Mouse (Mus musculus): ENCODE measurements at regions not wholly inside any gene's neighbourhood (a gene's known extent, or its start where the extent isn't known, plus 50 kb on each side); places are given as distances from the start of the nearest gene placed in this dataset.

GRCm38 (mm10) chr1:183702888-183703287 is 284.9 kb downstream of the Hhipl2 start:
- DNase-seq (ENCODE audit: low spot score in 2 of 2): no peak

GRCm38 (mm10) chr1:183712895-183713294 is 294.9 kb downstream of the Hhipl2 start:
- DNase-seq (ENCODE audit: low spot score in 2 of 2): no peak

GRCm38 (mm10) chr1:183717060-183717459 is 296.0 kb upstream of the Dusp10 start:
- no peak for DNase-seq (ENCODE audit: low spot score in 2 of 2)

- DNase-seq (ENCODE audit: low spot score in 2 of 2): peak; percentile 10 to 16
Observed at GRCm38 (mm10) chr1:183749126-183749525, 264.0 kb upstream of the Dusp10 start.

GRCm38 (mm10) chr1:183754500-183754899 is 258.6 kb upstream of the Dusp10 start:
- DNase-seq (ENCODE audit: low spot score in 2 of 2): no peak

GRCm38 (mm10) chr1:183756716-183757115 is 256.4 kb upstream of the Dusp10 start:
- DNase-seq (ENCODE audit: low spot score in 2 of 2): no peak

- DNase-seq (ENCODE audit: low spot score in 2 of 2): no peak
Observed at GRCm38 (mm10) chr1:183763864-183764726, 249.0 kb upstream of the Dusp10 start.

- DNase-seq (ENCODE audit: low spot score in 2 of 2): no peak
Observed at GRCm38 (mm10) chr1:183772844-183773243, 240.3 kb upstream of the Dusp10 start.

- DNase-seq (ENCODE audit: low spot score in 2 of 2): no peak
Observed at GRCm38 (mm10) chr1:183780180-183780579, 232.9 kb upstream of the Dusp10 start.

GRCm38 (mm10) chr1:183780779-183781178 is 232.3 kb upstream of the Dusp10 start:
- no peak for DNase-seq (ENCODE audit: low spot score in 2 of 2)

GRCm38 (mm10) chr1:183783440-183784130 is 229.5 kb upstream of the Dusp10 start:
- no peak for DNase-seq (ENCODE audit: low spot score in 2 of 2)

GRCm38 (mm10) chr1:183792230-183792813 is 220.8 kb upstream of the Dusp10 start:
- no peak for DNase-seq (ENCODE audit: low spot score in 2 of 2)

- no peak for DNase-seq (ENCODE audit: low spot score in 2 of 2)
Observed at GRCm38 (mm10) chr1:183793324-183793723, 219.8 kb upstream of the Dusp10 start.

- peak in 1 of 2 experiments; percentile 14 for DNase-seq (ENCODE audit: low spot score in 2 of 2)
Observed at GRCm38 (mm10) chr1:183793913-183794445, 219.1 kb upstream of the Dusp10 start.

- no peak for DNase-seq (ENCODE audit: low spot score in 2 of 2)
Observed at GRCm38 (mm10) chr1:183802351-183802750, 210.8 kb upstream of the Dusp10 start.

- DNase-seq (ENCODE audit: low spot score in 2 of 2): no peak
Observed at GRCm38 (mm10) chr1:183803357-183803756, 209.7 kb upstream of the Dusp10 start.

GRCm38 (mm10) chr1:183803826-183804225 is 209.3 kb upstream of the Dusp10 start:
- no peak for DNase-seq (ENCODE audit: low spot score in 2 of 2)

GRCm38 (mm10) chr1:183804295-183804694 is 208.8 kb upstream of the Dusp10 start:
- no peak for DNase-seq (ENCODE audit: low spot score in 2 of 2)

GRCm38 (mm10) chr1:183806864-183807730 is 206.0 kb upstream of the Dusp10 start:
- no peak for DNase-seq (ENCODE audit: low spot score in 2 of 2)

GRCm38 (mm10) chr1:183808168-183808567 is 204.9 kb upstream of the Dusp10 start:
- no peak for DNase-seq (ENCODE audit: low spot score in 2 of 2)

- peak in 1 of 2 experiments; percentile 19 for DNase-seq (ENCODE audit: low spot score in 2 of 2)
Observed at GRCm38 (mm10) chr1:183820555-183820954, 192.5 kb upstream of the Dusp10 start.

Data from layer of hippocampus, postnatal 10 days (tissue).